Mouse (Mus musculus): ENCODE measurements at regions not wholly inside any gene's neighbourhood (a gene's known extent, or its start where the extent isn't known, plus 50 kb on each side); places are given as distances from the start of the nearest gene placed in this dataset.

DNA sequence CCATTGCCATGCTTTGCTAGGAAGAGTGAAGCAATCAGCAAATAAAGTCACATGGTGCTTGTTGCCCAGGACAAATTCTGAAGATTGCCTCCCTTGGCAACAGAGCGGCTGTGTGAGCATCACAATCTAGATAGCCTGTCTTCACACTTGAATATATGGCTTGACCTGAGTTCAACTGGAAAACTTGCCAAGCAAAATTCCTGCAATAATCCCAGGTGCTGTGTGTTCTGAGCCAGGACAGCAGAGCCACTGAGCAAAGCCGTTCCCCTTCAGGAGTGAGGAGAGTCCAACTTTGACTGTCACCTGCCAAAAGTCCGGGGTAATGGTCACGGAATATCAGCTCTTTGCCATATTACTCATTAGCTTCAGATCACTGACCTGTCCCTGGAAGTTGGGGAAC lies 176.8 kb upstream of the Irx5 start:
- no peak for ATAC-seq
- peaks cover 2% of the 10 kb centered on the region; the same call in 1 of the 2 replicates for H3K4me1 ChIP-seq (ENCODE audit: control insufficient read depth, insufficient read depth, low read length)
- no peaks in the 10 kb centered on the region for H3K9me3 ChIP-seq (replicated peaks; ENCODE audit: control insufficient read depth, low read length, poor library complexity, severe bottlenecking)
- 93% methylated on average over 4 of the region's 4 CpGs for WGBS
- H3K9ac ChIP-seq (ENCODE audit: low read depth, low read length): no peak overlapping the region
- no peaks in the 10 kb centered on the region for H3K36me3 ChIP-seq (ENCODE audit: control insufficient read depth, insufficient read depth, low read length)
- no peak overlapping the region for H3K27ac ChIP-seq (ENCODE audit: low read length)
- H3K4me3 ChIP-seq (ENCODE audit: low read depth, low read length): no peak overlapping the region
- no peaks in the 10 kb centered on the region for H3K27me3 ChIP-seq (ENCODE audit: control insufficient read depth, insufficient read depth, low read depth, low read length)
- H3K4me2 ChIP-seq (ENCODE audit: low read length): no peak overlapping the region

DNA sequence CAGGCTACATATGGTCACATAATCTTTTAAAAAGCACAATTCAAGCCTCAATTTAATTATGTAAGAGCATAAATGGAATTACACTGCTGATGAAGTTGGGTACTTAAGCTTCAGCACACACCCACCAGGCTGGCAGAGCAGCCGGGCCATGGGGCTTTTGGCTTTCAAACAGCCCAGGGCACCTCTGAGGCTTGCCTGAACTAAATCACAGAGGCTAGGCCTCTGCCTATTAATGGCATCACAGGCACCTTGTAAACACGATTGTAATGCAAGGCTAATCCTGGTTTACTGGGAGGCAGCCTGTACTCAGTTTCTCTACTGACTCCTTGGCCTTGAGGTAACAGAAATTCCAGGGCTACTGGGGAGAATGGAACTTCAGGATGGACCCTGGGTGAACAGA lies 178.1 kb upstream of the Irx5 start:
- Histone ChIP-seq H3K27ac (ENCODE audit: low read length) (no peak overlapping the region), H3K4me1 (ENCODE audit: control insufficient read depth, insufficient read depth, low read length) (peaks cover 2% of the 10 kb centered on the region; the same call in 1 of the 2 replicates), H3K9ac (ENCODE audit: low read depth, low read length) (no peak overlapping the region), H3K27me3 (ENCODE audit: control insufficient read depth, insufficient read depth, low read depth, low read length) (no peaks in the 10 kb centered on the region), H3K9me3 (replicated peaks; ENCODE audit: control insufficient read depth, low read length, poor library complexity, severe bottlenecking) (no peaks in the 10 kb centered on the region), H3K4me2 (ENCODE audit: low read length) (no peak overlapping the region), H3K36me3 (ENCODE audit: control insufficient read depth, insufficient read depth, low read length) (no peaks in the 10 kb centered on the region), H3K4me3 (ENCODE audit: low read depth, low read length) (no peak overlapping the region)
- WGBS: 36% methylated on average over 2 of the region's 2 CpGs
- no peak for ATAC-seq

DNA sequence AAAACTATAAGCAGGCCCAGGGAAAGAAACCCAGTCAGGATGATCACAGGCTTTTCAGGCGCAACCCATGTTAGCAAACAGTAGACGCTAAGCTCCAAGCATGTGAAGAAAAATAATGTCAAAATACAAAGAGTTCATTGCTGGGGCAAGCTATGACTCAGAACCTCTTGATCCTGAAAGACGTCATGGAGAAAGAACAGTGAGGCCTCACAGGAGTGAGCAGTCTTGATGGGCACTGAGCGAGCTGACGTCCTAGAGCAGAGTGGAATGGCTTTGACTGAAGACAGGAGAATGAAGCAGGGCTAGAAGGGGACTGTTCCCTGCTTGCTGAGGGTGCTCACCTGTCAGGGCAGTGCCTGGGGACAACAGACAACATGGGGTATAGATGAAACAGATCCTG lies 181.3 kb upstream of the Irx5 start:
- Histone ChIP-seq H3K4me1 (ENCODE audit: control insufficient read depth, insufficient read depth, low read length) (peaks cover 2% of the 10 kb centered on the region; the same call in 1 of the 2 replicates), H3K9me3 (replicated peaks; ENCODE audit: control insufficient read depth, low read length, poor library complexity, severe bottlenecking) (no peaks in the 10 kb centered on the region), H3K4me2 (ENCODE audit: low read length) (no peak overlapping the region), H3K4me3 (ENCODE audit: low read depth, low read length) (no peak overlapping the region), H3K9ac (ENCODE audit: low read depth, low read length) (no peak overlapping the region), H3K36me3 (ENCODE audit: control insufficient read depth, insufficient read depth, low read length) (no peaks in the 10 kb centered on the region), H3K27me3 (ENCODE audit: control insufficient read depth, insufficient read depth, low read depth, low read length) (no peaks in the 10 kb centered on the region), H3K27ac (ENCODE audit: low read length) (no peak overlapping the region)
- no peak for ATAC-seq
- WGBS: 65% methylated on average over 5 of the region's 5 CpGs

DNA sequence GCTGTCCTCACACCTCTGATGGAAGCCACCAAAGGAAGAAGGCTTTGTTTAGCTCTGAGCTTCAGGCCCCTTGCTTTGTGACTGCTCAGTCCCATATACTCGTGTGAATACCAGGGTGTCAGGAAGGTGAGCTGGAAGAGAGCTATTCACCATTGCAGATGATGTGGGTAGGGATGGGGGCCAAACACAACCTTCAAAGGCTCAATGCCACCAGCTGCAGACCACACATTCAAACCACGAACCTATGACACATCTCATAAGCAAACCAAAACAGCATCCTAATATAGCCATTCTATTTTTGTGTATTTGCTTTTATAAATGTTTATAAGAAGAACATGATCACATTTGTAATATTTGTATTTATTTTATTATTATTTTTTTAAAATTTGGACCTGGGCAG lies 183.3 kb upstream of the Irx5 start:
- 87% methylated on average over 2 of the region's 2 CpGs for whole genome bisulfite sequencing
- Histone ChIP-seq H3K9ac (ENCODE audit: low read depth, low read length) (no peak overlapping the region), H3K27me3 (ENCODE audit: control insufficient read depth, insufficient read depth, low read depth, low read length) (no peaks in the 10 kb centered on the region), H3K9me3 (replicated peaks; ENCODE audit: control insufficient read depth, low read length, poor library complexity, severe bottlenecking) (no peaks in the 10 kb centered on the region), H3K27ac (ENCODE audit: low read length) (no peak overlapping the region), H3K4me3 (ENCODE audit: low read depth, low read length) (no peak overlapping the region), H3K36me3 (ENCODE audit: control insufficient read depth, insufficient read depth, low read length) (no peaks in the 10 kb centered on the region), H3K4me2 (ENCODE audit: low read length) (no peak overlapping the region), H3K4me1 (ENCODE audit: control insufficient read depth, insufficient read depth, low read length) (no peaks in the 10 kb centered on the region)
- ATAC-seq: no peak

DNA sequence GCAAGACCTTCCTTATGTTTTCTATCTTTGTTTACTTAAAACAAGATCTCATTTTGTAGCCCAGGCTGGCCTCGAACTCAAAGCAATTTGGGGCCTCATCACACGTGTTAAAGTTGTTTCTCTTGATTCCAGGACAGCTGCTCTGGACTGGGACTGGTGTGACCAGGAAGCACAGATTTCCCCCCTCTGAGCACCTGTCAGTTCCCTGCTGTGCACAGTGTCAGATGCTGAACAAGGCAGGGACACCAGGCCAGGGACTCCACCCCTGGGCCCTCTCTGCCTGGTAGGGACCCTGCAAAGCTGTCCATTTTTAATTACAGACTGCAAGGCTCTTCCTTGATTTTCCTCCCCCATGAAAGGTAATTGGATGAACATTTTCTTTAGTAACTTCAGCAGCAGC lies 185.8 kb upstream of the Irx5 start:
- Histone ChIP-seq H3K9me3 (replicated peaks; ENCODE audit: control insufficient read depth, low read length, poor library complexity, severe bottlenecking) (no peaks in the 10 kb centered on the region), H3K27ac (ENCODE audit: low read length) (no peak overlapping the region), H3K4me1 (ENCODE audit: control insufficient read depth, insufficient read depth, low read length) (no peaks in the 10 kb centered on the region), H3K27me3 (ENCODE audit: control insufficient read depth, insufficient read depth, low read depth, low read length) (no peaks in the 10 kb centered on the region), H3K4me3 (ENCODE audit: low read depth, low read length) (no peak overlapping the region), H3K36me3 (ENCODE audit: control insufficient read depth, insufficient read depth, low read length) (no peaks in the 10 kb centered on the region), H3K9ac (ENCODE audit: low read depth, low read length) (no peak overlapping the region), H3K4me2 (ENCODE audit: low read length) (no peak overlapping the region)
- ATAC-seq: no peak
- 68% methylated on average over 2 of the region's 2 CpGs for WGBS

DNA sequence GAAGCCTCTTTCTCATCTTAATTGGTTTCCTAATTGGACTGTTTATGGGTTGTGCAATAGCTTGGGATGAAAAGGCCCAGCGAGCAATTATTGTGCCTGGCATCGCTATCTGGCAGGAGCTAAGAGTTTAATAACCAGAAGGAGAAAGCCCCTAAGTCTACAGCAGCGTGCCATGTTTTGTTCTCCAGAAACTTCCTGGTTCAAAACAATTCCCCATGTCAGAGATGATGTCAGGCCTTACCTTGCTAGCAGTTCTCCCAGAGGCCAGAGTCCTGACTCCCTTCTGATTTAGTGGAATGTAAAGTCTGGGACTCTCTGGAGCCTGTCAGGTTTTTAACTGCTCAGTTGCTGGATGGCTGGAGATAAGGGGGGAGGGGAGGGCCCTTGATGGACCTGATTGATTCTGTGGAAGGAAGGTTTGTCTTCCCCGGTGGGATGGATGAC lies 190.1 kb upstream of the Irx5 start:
- H3K9me3 ChIP-seq (replicated peaks; ENCODE audit: control insufficient read depth, low read length, poor library complexity, severe bottlenecking): no peaks in the 10 kb centered on the region
- H3K27me3 ChIP-seq (ENCODE audit: control insufficient read depth, insufficient read depth, low read depth, low read length): no peaks in the 10 kb centered on the region
- 37% methylated on average over 4 of the region's 4 CpGs for WGBS
- no peaks in the 10 kb centered on the region for H3K4me1 ChIP-seq (ENCODE audit: control insufficient read depth, insufficient read depth, low read length)
- no peak overlapping the region for H3K27ac ChIP-seq (ENCODE audit: low read length)
- no peak for ATAC-seq
- no peak overlapping the region for H3K4me3 ChIP-seq (ENCODE audit: low read depth, low read length)
- no peaks in the 10 kb centered on the region for H3K36me3 ChIP-seq (ENCODE audit: control insufficient read depth, insufficient read depth, low read length)
- H3K9ac ChIP-seq (ENCODE audit: low read depth, low read length): no peak overlapping the region
- no peak overlapping the region for H3K4me2 ChIP-seq (ENCODE audit: low read length)

DNA sequence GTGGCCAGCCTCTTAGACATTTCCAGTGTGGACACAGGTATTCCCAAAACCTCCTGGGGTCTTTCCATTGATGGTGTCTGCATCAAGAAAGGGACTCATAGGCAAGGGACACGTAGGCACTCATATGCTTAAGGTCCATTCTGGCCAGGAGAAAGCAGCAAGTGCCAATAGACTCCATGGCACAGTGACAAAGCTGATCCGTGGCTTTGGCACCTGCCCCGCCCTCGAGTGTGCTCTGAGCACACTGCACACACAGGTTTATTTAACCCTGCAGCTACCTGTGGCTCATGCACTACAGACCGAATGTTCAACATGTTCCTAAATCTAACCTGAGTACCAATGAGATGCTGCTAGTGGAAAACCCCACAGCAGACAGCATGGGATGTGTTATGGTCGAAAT lies 192.1 kb upstream of the Irx5 start:
- Histone ChIP-seq H3K4me3 (ENCODE audit: low read depth, low read length) (no peak overlapping the region), H3K36me3 (ENCODE audit: control insufficient read depth, insufficient read depth, low read length) (no peaks in the 10 kb centered on the region), H3K9ac (ENCODE audit: low read depth, low read length) (no peak overlapping the region), H3K27ac (ENCODE audit: low read length) (no peak overlapping the region), H3K4me1 (ENCODE audit: control insufficient read depth, insufficient read depth, low read length) (no peaks in the 10 kb centered on the region), H3K27me3 (ENCODE audit: control insufficient read depth, insufficient read depth, low read depth, low read length) (no peaks in the 10 kb centered on the region), H3K4me2 (ENCODE audit: low read length) (no peak overlapping the region), H3K9me3 (replicated peaks; ENCODE audit: control insufficient read depth, low read length, poor library complexity, severe bottlenecking) (no peaks in the 10 kb centered on the region)
- 88% methylated on average over 6 of the region's 6 CpGs for WGBS
- no peak for ATAC-seq

DNA sequence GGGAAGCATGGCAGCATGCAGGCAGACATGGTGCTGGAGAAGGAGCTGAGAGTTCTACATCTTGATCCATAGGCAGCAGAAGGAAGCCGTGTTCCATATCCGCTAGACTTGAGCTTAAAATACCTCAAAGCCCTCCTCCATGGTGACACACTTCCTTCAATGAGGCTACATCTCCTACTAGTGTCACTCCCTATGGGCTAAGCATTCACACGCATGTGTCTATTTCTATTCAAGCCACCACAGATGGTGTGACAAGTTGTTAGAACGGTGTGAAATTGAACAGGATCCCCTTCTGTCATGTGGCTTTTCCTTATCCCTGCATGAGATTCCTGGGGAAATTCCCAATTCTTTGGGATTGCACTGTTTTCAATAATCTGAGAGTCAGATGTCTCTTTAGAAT lies 192.9 kb upstream of the Irx5 start:
- no peak for ATAC-seq
- no peaks in the 10 kb centered on the region for H3K4me1 ChIP-seq (ENCODE audit: control insufficient read depth, insufficient read depth, low read length)
- no peak overlapping the region for H3K9ac ChIP-seq (ENCODE audit: low read depth, low read length)
- no peaks in the 10 kb centered on the region for H3K9me3 ChIP-seq (replicated peaks; ENCODE audit: control insufficient read depth, low read length, poor library complexity, severe bottlenecking)
- no peak overlapping the region for H3K4me3 ChIP-seq (ENCODE audit: low read depth, low read length)
- no peak overlapping the region for H3K4me2 ChIP-seq (ENCODE audit: low read length)
- H3K27ac ChIP-seq (ENCODE audit: low read length): no peak overlapping the region
- 93% methylated on average over 4 of the region's 4 CpGs for WGBS
- no peaks in the 10 kb centered on the region for H3K36me3 ChIP-seq (ENCODE audit: control insufficient read depth, insufficient read depth, low read length)
- H3K27me3 ChIP-seq (ENCODE audit: control insufficient read depth, insufficient read depth, low read depth, low read length): no peaks in the 10 kb centered on the region

DNA sequence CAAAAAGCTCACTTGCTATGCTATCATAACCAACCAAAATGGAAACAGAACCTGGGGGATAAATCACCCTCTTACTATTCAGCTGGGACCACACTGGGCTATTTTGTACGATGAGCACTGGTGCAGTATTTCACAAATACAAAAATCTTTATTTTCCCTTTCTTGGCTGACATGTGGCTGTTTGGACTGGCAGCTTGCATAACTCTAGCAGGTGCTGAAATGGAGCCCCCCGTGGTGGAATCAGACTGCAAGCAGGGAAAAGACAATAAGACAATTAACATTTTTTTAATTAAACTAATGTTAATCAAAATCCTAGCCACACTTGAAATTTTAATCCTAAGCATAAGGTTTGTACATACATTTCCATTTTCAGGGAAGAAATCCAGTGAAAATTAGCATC lies 196.4 kb upstream of the Irx5 start:
- Histone ChIP-seq H3K27me3 (ENCODE audit: control insufficient read depth, insufficient read depth, low read depth, low read length) (no peaks in the 10 kb centered on the region; the same call in 1 of the 2 replicates), H3K4me1 (ENCODE audit: control insufficient read depth, insufficient read depth, low read length) (no peaks in the 10 kb centered on the region), H3K27ac (ENCODE audit: low read length) (no peak overlapping the region), H3K4me2 (ENCODE audit: low read length) (no peak overlapping the region), H3K36me3 (ENCODE audit: control insufficient read depth, insufficient read depth, low read length) (no peaks in the 10 kb centered on the region), H3K4me3 (ENCODE audit: low read depth, low read length) (no peak overlapping the region), H3K9ac (ENCODE audit: low read depth, low read length) (no peak overlapping the region), H3K9me3 (replicated peaks; ENCODE audit: control insufficient read depth, low read length, poor library complexity, severe bottlenecking) (no peaks in the 10 kb centered on the region)
- 44% methylated on average over 2 of the region's 2 CpGs for WGBS
- ATAC-seq: no peak

DNA sequence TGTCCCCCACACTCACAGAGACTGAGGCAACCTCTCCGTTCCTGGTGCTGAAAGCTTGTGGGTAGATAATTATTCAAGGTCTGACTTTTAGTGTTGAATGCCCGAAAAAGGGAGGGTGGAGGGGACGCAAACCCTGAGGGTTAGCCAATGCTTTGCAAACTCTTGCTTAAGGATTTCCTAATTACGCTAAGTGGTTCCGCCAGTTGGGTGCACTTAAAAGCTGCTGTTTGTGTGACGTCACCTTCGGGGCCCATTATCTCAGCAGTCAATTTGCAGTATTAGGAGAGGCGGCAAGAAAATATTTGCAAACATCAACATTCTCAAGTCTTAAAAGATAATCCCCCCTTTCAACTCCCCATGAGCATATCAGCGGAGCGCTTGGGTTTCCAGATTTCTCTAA lies 199.2 kb upstream of the Irx5 start:
- no peak overlapping the region for H3K27ac ChIP-seq (ENCODE audit: low read length)
- no peaks in the 10 kb centered on the region for H3K4me1 ChIP-seq (ENCODE audit: control insufficient read depth, insufficient read depth, low read length)
- no peak for ATAC-seq
- no peaks in the 10 kb centered on the region for H3K9me3 ChIP-seq (replicated peaks; ENCODE audit: control insufficient read depth, low read length, poor library complexity, severe bottlenecking)
- H3K9ac ChIP-seq (ENCODE audit: low read depth, low read length): no peak overlapping the region
- peaks cover 7% of the 10 kb centered on the region for H3K27me3 ChIP-seq (ENCODE audit: control insufficient read depth, insufficient read depth, low read depth, low read length)
- H3K36me3 ChIP-seq (ENCODE audit: control insufficient read depth, insufficient read depth, low read length): no peaks in the 10 kb centered on the region
- 24% methylated on average over 10 of the region's 10 CpGs for WGBS
- H3K4me2 ChIP-seq (ENCODE audit: low read length): no peak overlapping the region
- no peak overlapping the region for H3K4me3 ChIP-seq (ENCODE audit: low read depth, low read length)

Data from midbrain, embryonic 16.5 days (tissue).